Comparison of ENCODE assay signal across 28 mouse cellular contexts in genomic region chr7:4448439-4448838, GRCm38 (mm10). TPM values are rescaled to one million over a fixed set of nuclear protein-coding genes. Genes with fewer than 3 reads are reported as not detected.
DNase-seq lines count a peak whose midpoint lies in the region; ATAC-seq and TF ChIP-seq lines count a peak whose summit lies in the region.
"Had no signal": no experiment of that assay in that cellular context is flagged by ENCODE, and none has a peak within 500 bp of the region (broad histone marks: within the 10 kb centered on the region; RNA-seq: fewer than 3 reads in every experiment).

No protein-coding gene starts in this region.

- H3K4me3 ChIP-seq in ES-E14 (ENCODE audit: insufficient read depth in 1 of 2, low read depth in 1 of 2, low read length in 2 of 2, poor library complexity in 1 of 2, severe bottlenecking in 1 of 2), result no peak overlapping the region
- no peak overlapping the region for H3K4me3 ChIP-seq in limb, embryonic 10.5 days
- H3K4me3 ChIP-seq: embryonic facial prominence, embryonic 13.5 days; embryonic facial prominence, embryonic 15.5 days; erythroblast, embryonic 14.5 days; forebrain, embryonic 10.5 days; forebrain, embryonic 12.5 days had no signal

- H3K9me3 ChIP-seq in ES-E14 (ENCODE audit: control insufficient read depth, insufficient read depth, low read depth, low read length), result no peaks in the 10 kb centered on the region
- no peaks in the 10 kb centered on the region for H3K9me3 ChIP-seq in limb, embryonic 10.5 days (replicated peaks)
- H3K9me3 ChIP-seq: embryonic facial prominence, embryonic 13.5 days; embryonic facial prominence, embryonic 15.5 days; forebrain, embryonic 10.5 days; forebrain, embryonic 12.5 days had no signal

- peak; percentile 34 for DNase-seq in 416B (ENCODE audit: low read depth)
- no peak for DNase-seq in ES-E14 (ENCODE audit: low read depth, low spot score)
- DNase-seq in MEL-GATA-1-ER (ENCODE audit: extremely low read depth, low read depth), result peak; percentile 38
- DNase-seq in R1 (ENCODE audit: low read depth, low spot score), result peak; percentile 31
- no peak for DNase-seq in ovary, postnatal 14 days (ENCODE audit: low spot score)
- no peak for DNase-seq in limb, embryonic 10.5 days (ENCODE audit: low spot score)
- DNase-seq in layer of hippocampus, adult 11-12 months (ENCODE audit: low spot score), result no peak
- DNase-seq: adrenal gland, adult 2 months; adrenal gland, postnatal 10 days; adrenal gland, postnatal 25 days; cerebellum, adult 11 months; cerebellum, adult 18-20 months; cerebellum, adult 8-10 months; cerebellum, adult 9-11 months; cerebellum, postnatal 14 days; cerebellum, postnatal 36 days; embryo, embryonic 11 days had no signal

- no peak overlapping the region for H3K27ac ChIP-seq in ES-E14 (ENCODE audit: insufficient read depth, low read depth, low read length, poor library complexity, severe bottlenecking)
- no peak overlapping the region for H3K27ac ChIP-seq in limb, embryonic 10.5 days
- H3K27ac ChIP-seq: embryonic facial prominence, embryonic 13.5 days; embryonic facial prominence, embryonic 15.5 days; forebrain, embryonic 10.5 days; forebrain, embryonic 12.5 days had no signal

- in situ Hi-C loops in ES-E14 (cut with MboI; ENCODE audit: low sequenced_read_pairs in 2 of 2, unreplicated experiment in 2 of 2), result loop anchor here in 1 of 2 experiments (25.0 kb wide), 1 partner anchor 311 kb away; the partner anchor contains the start of gene Leng8

- H3K36me3 ChIP-seq in ES-E14 (ENCODE audit: control insufficient read depth, insufficient read depth, low read length, poor library complexity, severe bottlenecking), result peaks cover 5% of the 10 kb centered on the region; the same call in 1 of the 2 replicates
- H3K36me3 ChIP-seq in limb, embryonic 10.5 days, result peaks cover 9% of the 10 kb centered on the region

- 91% methylated on average over 3 of the region's 3 CpGs for WGBS in limb, embryonic 10.5 days

- H3K4me1 ChIP-seq in ES-E14 (ENCODE audit: control insufficient read depth in 2 of 2, insufficient read depth in 2 of 2, low read length in 2 of 2, poor library complexity in 1 of 2), result peaks cover 4 to 14% of the 10 kb centered on the region in 2 experiments; a peak in 3 of 4 replicates
- H3K4me1 ChIP-seq in limb, embryonic 10.5 days, result peaks cover 7% of the 10 kb centered on the region
- H3K4me1 ChIP-seq: embryonic facial prominence, embryonic 13.5 days had no signal

- H3K9ac ChIP-seq in ES-E14 (ENCODE audit: insufficient read depth, low read depth, low read length, poor library complexity, severe bottlenecking), result no peak overlapping the region
- H3K9ac ChIP-seq: embryonic facial prominence, embryonic 13.5 days; embryonic facial prominence, embryonic 15.5 days; forebrain, embryonic 12.5 days had no signal

- no peak for ATAC-seq in activated CD4-positive, CD25-positive, alpha-beta regulatory T cell, adult 4 months
- ATAC-seq: forebrain, embryonic 14.5 days; forebrain, embryonic 16.5 days; Patski had no signal

- H3K27me3 ChIP-seq in limb, embryonic 10.5 days (ENCODE audit: low read depth, poor library complexity, severe bottlenecking), result no peaks in the 10 kb centered on the region
- H3K27me3 ChIP-seq: embryonic facial prominence, embryonic 13.5 days; embryonic facial prominence, embryonic 15.5 days; forebrain, embryonic 12.5 days had no signal

TF ChIP-seq in ES-E14, 5 proteins besides CTCF, POLR2A, EP300 and RAD21:
- TF ChIP-seq HCFC1 (IDR thresholded peaks at IDR 0.05; ENCODE audit: borderline replicate concordance, insufficient read depth, low read length), result 0 out of 2 replicates have a peak, but pooled peaks have one; percentile 25
- TF ChIP-seq ZC3H11A (IDR thresholded peaks at IDR 0.05; ENCODE audit: borderline replicate concordance, low read depth, low read length), result no peak
- TF ChIP-seq CHD2 (IDR thresholded peaks at IDR 0.05; ENCODE audit: low read depth, low read length), result no peak
- peak; percentile 98 for TF ChIP-seq ZNF384 (IDR thresholded peaks at IDR 0.05; ENCODE audit: low read depth, low read length)
- no peak for TF ChIP-seq MAFK (IDR thresholded peaks at IDR 0.05; ENCODE audit: insufficient read depth, low read depth, low read length)

RNA-seq across cellular contexts. Expression of gene Rdh13, which starts 3.0 kb away (rescaled TPM):
- 25.3 and 27.0 TPM in 2 replicates for total RNA-seq in ES-E14 (2012; rRNA removed)
- polyA plus RNA-seq in limb, embryonic 10.5 days (2016; fragmentation: Nextera tagmentation; extraction: Ambion mirVana), result 31.9 and 35.0 TPM in 2 replicates
- 10 to 100 TPM; 13.6 to 16.8 TPM for polyA plus RNA-seq in activated CD4-positive, CD25-positive, alpha-beta regulatory T cell, adult 4 months (2017; shearing (Covaris generic))

RNA-seq across cellular contexts. Expression of gene Eps8l1, which starts 12.0 kb away (rescaled TPM):
- 0.18 and 0.42 TPM in 2 replicates for total RNA-seq in ES-E14 (2012; rRNA removed)
- polyA plus RNA-seq in limb, embryonic 10.5 days (2016; fragmentation: Nextera tagmentation; extraction: Ambion mirVana), result 2.7 and 5.4 TPM in 2 replicates
- polyA plus RNA-seq in activated CD4-positive, CD25-positive, alpha-beta regulatory T cell, adult 4 months (2017; shearing (Covaris generic)), result 10 to 100 TPM in 1 of 2 experiments, 1 to 10 TPM in 1; 4.8 to 14.3 TPM
- polyA plus RNA-seq: erythroblast, embryonic 14.5 days had no signal

RNA-seq across cellular contexts. Expression of gene Gp6, which starts 50.9 kb away (rescaled TPM):
- total RNA-seq in ES-E14 (2012; rRNA removed), result not detected in 2 replicates
- 0.30 and 0.35 TPM in 2 replicates for polyA plus RNA-seq in limb, embryonic 10.5 days (2016; fragmentation: Nextera tagmentation; extraction: Ambion mirVana)
- not detected for polyA plus RNA-seq in activated CD4-positive, CD25-positive, alpha-beta regulatory T cell, adult 4 months (2017; shearing (Covaris generic))
- total RNA-seq: adrenal gland, postnatal 25 days; common myeloid progenitor, adult 5-6 weeks had no signal
- polyA plus RNA-seq: adrenal gland, adult 2 months; C2C12; embryonic facial prominence, embryonic 15.5 days; forebrain, embryonic 14.5 days; Patski had no signal

RNA-seq across cellular contexts. Expression of gene Ppp1r12c, which starts 53.0 kb away (rescaled TPM):
- 83.2 and 126 TPM in 2 replicates for total RNA-seq in ES-E14 (2012; rRNA removed)
- polyA plus RNA-seq in limb, embryonic 10.5 days (2016; fragmentation: Nextera tagmentation; extraction: Ambion mirVana), result 36.8 and 42.1 TPM in 2 replicates
- 10 to 100 TPM; 21.6 to 26.6 TPM for polyA plus RNA-seq in activated CD4-positive, CD25-positive, alpha-beta regulatory T cell, adult 4 months (2017; shearing (Covaris generic))

Comparison
In these comparisons a context has a peak if more than half of its experiments do, and no peak if none do; other contexts are left out.
1. DNase-seq: peak in 416B (single experiment), MEL-GATA-1-ER (single experiment) and R1 (single experiment); none in ES-E14 (single experiment), ovary, postnatal 14 days (single experiment), limb, embryonic 10.5 days (single experiment) and layer of hippocampus, adult 11-12 months (single experiment).